Mouse (Mus musculus) liver, embryonic 16.5 days (tissue): ENCODE data around the gene Sdhb. TPM values are rescaled to one million over a fixed set of nuclear protein-coding genes. Genes with fewer than 3 reads are reported as not detected.

ENCODE experiments used
- ATAC-seq: fragments of 200-750 bp; cut with Nextera tagmentation; 2 replicates; pipeline ENCODE4 v1.8.0; 2017; ENCODE audit warnings: low read depth, mild to moderate bottlenecking, moderate number of reproducible peaks, moderate library complexity
- H3K27ac ChIP-seq: fragments of 300-500 bp; sonication (generic); 2 replicates; pipeline ENCODE4 v1.5.1; 2014; ENCODE audit warnings: mild to moderate bottlenecking, low read length
- H3K27me3 ChIP-seq: fragments of 300-500 bp; sonication (generic); 2 replicates; pipeline ENCODE4 v1.6.1; 2014; ENCODE audit warnings: low read depth, low read length, mixed read lengths; ENCODE audit not compliant: control insufficient read depth, insufficient read depth
- H3K36me3 ChIP-seq: fragments of 300-500 bp; sonication (generic); 2 replicates; pipeline ENCODE4 v1.6.1; 2014; ENCODE audit warnings: mild to moderate bottlenecking; ENCODE audit not compliant: control insufficient read depth, insufficient read depth
- H3K4me1 ChIP-seq: fragments of 300-500 bp; sonication (generic); 2 replicates; pipeline ENCODE4 v1.6.1; 2014; ENCODE audit warnings: low read depth, low read length, mixed read lengths; ENCODE audit not compliant: control insufficient read depth
- H3K4me2 ChIP-seq: fragments of 300-500 bp; sonication (generic); 2 replicates; pipeline ENCODE4 v1.6.1; 2014; ENCODE audit warnings: low read depth, low read length, mixed read lengths
- H3K4me3 ChIP-seq: fragments of 300-500 bp; sonication (generic); 2 replicates; pipeline ENCODE4 v1.5.1; 2014; ENCODE audit warnings: low read depth, mild to moderate bottlenecking, low read length
- H3K9ac ChIP-seq: fragments of 300-500 bp; sonication (generic); 2 replicates; pipeline ENCODE4 v1.6.1; 2014; ENCODE audit warnings: low read depth, low read length
- H3K9me3 ChIP-seq: fragments of 300-500 bp; sonication (generic); replicated peaks from 2 replicates; pipeline ENCODE4 v1.6.1; 2016; ENCODE audit warnings: low read length; ENCODE audit not compliant: control insufficient read depth
- WGBS: fragments of 180-500 bp; shearing (Covaris S2); extraction: QIAGEN DNeasy Blood & Tissue Kit; methylation state at CpG from one replicate; pipeline ENCODE4 v1.1.7; 2014; ENCODE audit not compliant: insufficient replicate concordance; 5-methylcytosine and 5-hydroxymethylcytosine counted together
- polyA plus RNA-seq: library from polyadenylated mRNA; unstranded; fragments of >200 nt; fragmentation: Nextera tagmentation; extraction: Ambion mirVana; gene quantifications from 2 replicates; pipeline ENCODE4 v1.2.1, GENCODE M21; 2015

Gene Sdhb
- polyA plus RNA-seq, 1 experiment from 2014 or later = 190 TPM

- Histone ChIP-seq H3K4me1 (no peaks in the 10 kb centered on the region; the same call in 1 of the 2 replicates), H3K27me3 (no peaks in the 10 kb centered on the region), H3K9ac (no peak overlapping the region), H3K27ac (no peak overlapping the region), H3K4me2 (no peak overlapping the region), H3K36me3 (no peaks in the 10 kb centered on the region), H3K4me3 (no peak overlapping the region), H3K9me3 (no peaks in the 10 kb centered on the region)
- ATAC-seq = no peak
- WGBS = 75% methylated on average over 4 of the region's 4 CpGs
Observed at GRCm38 (mm10) chr4:140945571-140945970, 15.4 kb upstream of the Sdhb start.

GRCm38 (mm10) chr4:140946048-140946447, 15.0 kb upstream of the Sdhb start:
- Histone ChIP-seq H3K9ac (no peak overlapping the region), H3K36me3 (no peaks in the 10 kb centered on the region), H3K4me2 (no peak overlapping the region), H3K27ac (no peak overlapping the region), H3K4me1 (no peaks in the 10 kb centered on the region; the same call in 1 of the 2 replicates), H3K9me3 (no peaks in the 10 kb centered on the region), H3K27me3 (no peaks in the 10 kb centered on the region), H3K4me3 (no peak overlapping the region)
- 19% methylated on average over 4 of the region's 4 CpGs for WGBS
- no peak for ATAC-seq

- WGBS = 64% methylated on average over 14 of the region's 14 CpGs
- no peaks in the 10 kb centered on the region for H3K36me3 ChIP-seq
- H3K4me3 ChIP-seq = no peak overlapping the region
- H3K9ac ChIP-seq = no peak overlapping the region
- no peak overlapping the region for H3K27ac ChIP-seq
- H3K9me3 ChIP-seq = no peaks in the 10 kb centered on the region
- no peaks in the 10 kb centered on the region; the same call in 1 of the 2 replicates for H3K4me1 ChIP-seq
- no peaks in the 10 kb centered on the region for H3K27me3 ChIP-seq
- no peak for ATAC-seq
- no peak overlapping the region for H3K4me2 ChIP-seq
Observed at GRCm38 (mm10) chr4:140946580-140947205, 14.3 kb upstream of the Sdhb start.

- Histone ChIP-seq H3K9ac (no peak overlapping the region), H3K4me2 (no peak overlapping the region), H3K4me3 (no peak overlapping the region), H3K27ac (no peak overlapping the region), H3K9me3 (no peaks in the 10 kb centered on the region), H3K4me1 (no peaks in the 10 kb centered on the region; the same call in 1 of the 2 replicates), H3K27me3 (no peaks in the 10 kb centered on the region), H3K36me3 (no peaks in the 10 kb centered on the region)
- no peak for ATAC-seq
- WGBS = 72% methylated on average over 12 of the region's 12 CpGs
Observed at GRCm38 (mm10) chr4:140947487-140948440, 13.2 kb upstream of the Sdhb start.

GRCm38 (mm10) chr4:140948481-140948880, 12.5 kb upstream of the Sdhb start:
- Histone ChIP-seq H3K27ac (no peak overlapping the region), H3K9ac (no peak overlapping the region), H3K4me1 (no peaks in the 10 kb centered on the region; the same call in 1 of the 2 replicates), H3K36me3 (no peaks in the 10 kb centered on the region), H3K9me3 (no peaks in the 10 kb centered on the region), H3K4me2 (no peak overlapping the region), H3K27me3 (no peaks in the 10 kb centered on the region), H3K4me3 (no peak overlapping the region)
- 71% methylated on average over 6 of the region's 6 CpGs for WGBS
- ATAC-seq = no peak

- no peak for ATAC-seq
- Histone ChIP-seq H3K9me3 (no peaks in the 10 kb centered on the region), H3K4me3 (no peak overlapping the region), H3K36me3 (no peaks in the 10 kb centered on the region), H3K9ac (no peak overlapping the region), H3K27ac (no peak overlapping the region), H3K27me3 (no peaks in the 10 kb centered on the region), H3K4me2 (no peak overlapping the region), H3K4me1 (no peaks in the 10 kb centered on the region; the same call in 1 of the 2 replicates)
- WGBS = 60% methylated on average over 8 of the region's 8 CpGs
Observed at GRCm38 (mm10) chr4:140949052-140949451, 12.0 kb upstream of the Sdhb start.

GRCm38 (mm10) chr4:140949616-140950015, 11.4 kb upstream of the Sdhb start:
- Histone ChIP-seq H3K9ac (no peak overlapping the region), H3K9me3 (no peaks in the 10 kb centered on the region), H3K36me3 (no peaks in the 10 kb centered on the region), H3K27me3 (no peaks in the 10 kb centered on the region), H3K4me2 (no peak overlapping the region), H3K27ac (no peak overlapping the region), H3K4me1 (no peaks in the 10 kb centered on the region; the same call in 1 of the 2 replicates), H3K4me3 (no peak overlapping the region)
- no peak for ATAC-seq
- 60% methylated on average over 16 of the region's 16 CpGs for WGBS

- H3K36me3 ChIP-seq = no peaks in the 10 kb centered on the region
- no peak overlapping the region for H3K9ac ChIP-seq
- 59% methylated on average over 3 of the region's 3 CpGs for WGBS
- no peak overlapping the region for H3K4me3 ChIP-seq
- H3K4me2 ChIP-seq = no peak overlapping the region
- ATAC-seq = no peak
- no peaks in the 10 kb centered on the region for H3K27me3 ChIP-seq
- no peak overlapping the region for H3K27ac ChIP-seq
- no peaks in the 10 kb centered on the region for H3K9me3 ChIP-seq
- H3K4me1 ChIP-seq = no peaks in the 10 kb centered on the region; the same call in 1 of the 2 replicates
Observed at GRCm38 (mm10) chr4:140950574-140950973, 10.4 kb upstream of the Sdhb start.
